In genomic region chr13:43201033-43201432, GRCm38 (mm10) we compare ENCODE assay signal across 8 mouse cellular contexts. TPM values are rescaled to one million over a fixed set of nuclear protein-coding genes. Genes with fewer than 3 reads are reported as not detected.
A peak's percentile ranks its signal among the peaks of the same experiment; 100 is the strongest.
DNase-seq lines count a peak whose midpoint lies in the region; ATAC-seq and TF ChIP-seq lines count a peak whose summit lies in the region.

No protein-coding gene starts in this region.

- in situ Hi-C loops in ES-E14 (cut with MboI; ENCODE audit: low sequenced_read_pairs in 2 of 2, unreplicated experiment in 2 of 2) = loop anchor here in 1 of 2 experiments (10.0 kb wide), 1 partner anchor 124 kb away; no protein-coding TSS in a partner anchor

- H3K9me3 ChIP-seq in ES-E14 (ENCODE audit: control insufficient read depth, insufficient read depth, low read depth, low read length) = no peaks in the 10 kb centered on the region
- H3K9me3 ChIP-seq in liver, embryonic 11.5 days (ENCODE audit: control insufficient read depth, low read length) = no peaks in the 10 kb centered on the region

- peak; percentile 53; the same call in 1 of the 2 replicates for ATAC-seq in liver, embryonic 11.5 days (replicated peaks; ENCODE audit: low FRiP score)

- H3K27ac ChIP-seq in ES-E14 (ENCODE audit: insufficient read depth, low read depth, low read length, poor library complexity, severe bottlenecking) = no peak overlapping the region
- H3K27ac ChIP-seq in liver, embryonic 11.5 days (ENCODE audit: low read depth, low read length) = no peak overlapping the region

- 49% methylated on average over 22 of the region's 22 CpGs for WGBS in liver, embryonic 11.5 days

- H3K4me2 ChIP-seq in liver, embryonic 11.5 days = no peak overlapping the region

- H3K27me3 ChIP-seq in liver, embryonic 11.5 days (replicated peaks; ENCODE audit: control insufficient read depth, insufficient read depth, low read length) = no peaks in the 10 kb centered on the region; the same call in 1 of the 2 replicates

- peaks cover 5 to 24% of the 10 kb centered on the region in 2 experiments; a peak in 3 of 4 replicates for H3K4me1 ChIP-seq in ES-E14 (ENCODE audit: control insufficient read depth in 2 of 2, insufficient read depth in 2 of 2, low read length in 2 of 2, poor library complexity in 1 of 2)
- peaks cover 5% of the 10 kb centered on the region for H3K4me1 ChIP-seq in liver, embryonic 11.5 days (replicated peaks; ENCODE audit: control insufficient read depth, insufficient read depth, low read length)

- peak; percentile 49 to 63 for DNase-seq in left cerebral cortex, adult 18-20 months (ENCODE audit: low spot score in 2 of 2)
- DNase-seq in left cerebral cortex, adult 11 months (ENCODE audit: low spot score) = no peak
- DNase-seq in ES-E14 (ENCODE audit: low read depth, low spot score) = no peak
- DNase-seq in cerebellum, adult 11-12 months = peak; percentile 69
- DNase-seq in gastrocnemius, postnatal 25 days = peak; percentile 25
- DNase-seq in liver, embryonic 11.5 days (ENCODE audit: low spot score) = peak; percentile 68
- DNase-seq in right cerebral cortex, postnatal 4 days = peak; percentile 50
- no peak for DNase-seq in urinary bladder, postnatal 4 days (ENCODE audit: low spot score in 2 of 2)

- peak overlapping the region; percentile 30 to 58; a peak in 3 of 4 replicates for H3K4me3 ChIP-seq in ES-E14 (ENCODE audit: insufficient read depth in 1 of 2, low read depth in 1 of 2, low read length in 2 of 2, poor library complexity in 1 of 2, severe bottlenecking in 1 of 2)
- no peak overlapping the region for H3K4me3 ChIP-seq in liver, embryonic 11.5 days (ENCODE audit: low read depth, low read length)

- peak overlapping the region; percentile 27; the same call in 1 of the 2 replicates for H3K9ac ChIP-seq in ES-E14 (ENCODE audit: insufficient read depth, low read depth, low read length, poor library complexity, severe bottlenecking)
- no peak overlapping the region for H3K9ac ChIP-seq in liver, embryonic 11.5 days (ENCODE audit: low read depth, low read length)

- H3K36me3 ChIP-seq in ES-E14 (ENCODE audit: control insufficient read depth, insufficient read depth, low read length, poor library complexity, severe bottlenecking) = peaks cover 7% of the 10 kb centered on the region; the same call in 1 of the 2 replicates
- no peaks in the 10 kb centered on the region for H3K36me3 ChIP-seq in liver, embryonic 11.5 days (ENCODE audit: control insufficient read depth, insufficient read depth, low read length)

TF ChIP-seq in ES-E14, 5 proteins besides CTCF, POLR2A, EP300 and RAD21:
- TF ChIP-seq ZNF384 (IDR thresholded peaks at IDR 0.05; ENCODE audit: low read depth, low read length) = no peak

RNA-seq across cellular contexts. Expression of gene Tbc1d7, which starts 29.7 kb away (rescaled TPM):
- 10 to 100 TPM; 27.6 to 28.2 TPM for total RNA-seq in left cerebral cortex, adult 18-20 months (2021)
- 11.3 and 11.7 TPM in 2 replicates for total RNA-seq in ES-E14 (2012; rRNA removed)
- total RNA-seq in gastrocnemius, postnatal 25 days (2021) = 10 to 100 TPM; 21.2 to 25.8 TPM
- polyA plus RNA-seq in liver, embryonic 11.5 days (2014; fragmentation: Nextera tagmentation; extraction: Ambion mirVana) = 28.9 and 34.8 TPM in 2 replicates

Comparison
In these comparisons a context has a peak if more than half of its experiments do, and no peak if none do; other contexts are left out.
1. DNase-seq: peak in left cerebral cortex, adult 18-20 months (2 of 2), cerebellum, adult 11-12 months (single experiment), gastrocnemius, postnatal 25 days (single experiment), liver, embryonic 11.5 days (single experiment) and right cerebral cortex, postnatal 4 days (single experiment); none in left cerebral cortex, adult 11 months (single experiment), ES-E14 (single experiment) and urinary bladder, postnatal 4 days (0 of 2).